Mouse (Mus musculus): ENCODE measurements around the gene Tle4. TPM values are rescaled to one million over a fixed set of nuclear protein-coding genes. Genes with fewer than 3 reads are reported as not detected.
A peak's percentile ranks its signal among the peaks of the same experiment; 100 is the strongest.

Gene Tle4
- polyA plus RNA-seq, 1 experiment from 2014 or later = 44.7 TPM

DNA sequence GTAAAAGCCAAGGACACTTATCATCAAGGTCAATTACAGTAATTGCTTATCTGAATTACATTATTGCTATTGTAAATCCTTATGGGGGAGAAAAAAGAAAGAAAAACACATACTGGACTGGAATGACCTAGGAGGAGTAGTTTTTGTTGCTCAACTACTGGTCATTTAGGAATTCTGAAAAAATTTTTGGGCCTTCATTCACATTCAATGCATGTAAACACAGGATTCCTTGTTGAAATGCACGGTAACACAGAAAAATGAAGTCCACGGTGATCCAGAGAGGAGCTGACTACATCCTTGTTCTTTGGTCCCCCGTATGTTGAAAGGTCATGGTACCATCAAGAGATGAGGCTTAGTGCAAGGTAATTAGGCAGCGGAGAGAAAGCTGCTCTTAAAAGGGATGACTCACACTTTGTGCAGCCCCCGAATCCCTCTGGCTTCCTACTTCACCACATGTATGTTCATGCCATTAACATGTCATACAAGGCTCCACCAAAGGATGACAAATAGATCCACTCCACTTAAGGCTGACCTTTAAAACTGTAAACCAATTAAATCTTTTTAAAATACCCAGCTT lies 115.2 kb downstream of the Tle4 start:
- H3K27ac ChIP-seq (ENCODE audit: low read depth, low read length) = no peak overlapping the region
- DNase-seq (ENCODE audit: low spot score) (no peak), ATAC-seq (replicated peaks; ENCODE audit: low FRiP score) (no peak)
- no peaks in the 10 kb centered on the region for H3K27me3 ChIP-seq (ENCODE audit: control insufficient read depth, insufficient read depth, low read length)
- peaks cover 5% of the 10 kb centered on the region; the same call in 1 of the 2 replicates for H3K4me1 ChIP-seq (replicated peaks; ENCODE audit: control insufficient read depth, insufficient read depth, low read length)
- H3K36me3 ChIP-seq (ENCODE audit: control insufficient read depth, insufficient read depth, low read length) = no peaks in the 10 kb centered on the region
- WGBS = 42% methylated on average over 5 of the region's 5 CpGs
- no peak overlapping the region for H3K9ac ChIP-seq (ENCODE audit: low read length)
- H3K4me2 ChIP-seq (ENCODE audit: low read depth, low read length, severe bottlenecking) = no peak overlapping the region
- no peak overlapping the region for H3K4me3 ChIP-seq (ENCODE audit: low read depth, low read length)
- H3K9me3 ChIP-seq (ENCODE audit: control insufficient read depth, low read length) = no peaks in the 10 kb centered on the region

- 21% methylated on average over 5 of the region's 5 CpGs for WGBS
- Histone ChIP-seq H3K4me3 (ENCODE audit: low read depth, low read length) (no peak overlapping the region), H3K4me1 (replicated peaks; ENCODE audit: control insufficient read depth, insufficient read depth, low read length) (peaks cover 5% of the 10 kb centered on the region; the same call in 1 of the 2 replicates)
These were observed 115.9 kb downstream of the Tle4 start for GRCm38 (mm10) chr19:14481796-14482561.

GRCm38 (mm10) chr19:14479711-14480110 lies 118.1 kb downstream of the Tle4 start:
- no peak for DNase-seq (ENCODE audit: low spot score)
- Histone ChIP-seq H3K4me1 (replicated peaks; ENCODE audit: control insufficient read depth, insufficient read depth, low read length) (peaks cover 5% of the 10 kb centered on the region; the same call in 1 of the 2 replicates), H3K9me3 (ENCODE audit: control insufficient read depth, low read length) (no peaks in the 10 kb centered on the region)

More at GRCm38 (mm10) chr19:14481796-14482561, 115.9 kb downstream of the Tle4 start:
- DNase-seq (ENCODE audit: low spot score) (no peak), ATAC-seq (replicated peaks; ENCODE audit: low FRiP score) (peak; percentile 42)
- no peaks in the 10 kb centered on the region for H3K36me3 ChIP-seq (ENCODE audit: control insufficient read depth, insufficient read depth, low read length)
- H3K4me2 ChIP-seq (ENCODE audit: low read depth, low read length, severe bottlenecking) = no peak overlapping the region
- H3K27me3 ChIP-seq (ENCODE audit: control insufficient read depth, insufficient read depth, low read length) = no peaks in the 10 kb centered on the region
- H3K9me3 ChIP-seq (ENCODE audit: control insufficient read depth, low read length) = no peaks in the 10 kb centered on the region
- H3K27ac ChIP-seq (ENCODE audit: low read depth, low read length) = no peak overlapping the region
- no peak overlapping the region for H3K9ac ChIP-seq (ENCODE audit: low read length)

GRCm38 (mm10) chr19:14469325-14469724 lies 128.5 kb downstream of the Tle4 start:
- 90% methylated on average over 8 of the region's 8 CpGs for WGBS

More at GRCm38 (mm10) chr19:14479711-14480110, 118.1 kb downstream of the Tle4 start:
- Histone ChIP-seq H3K4me3 (ENCODE audit: low read depth, low read length) (no peak overlapping the region), H3K36me3 (ENCODE audit: control insufficient read depth, insufficient read depth, low read length) (no peaks in the 10 kb centered on the region), H3K27me3 (ENCODE audit: control insufficient read depth, insufficient read depth, low read length) (no peaks in the 10 kb centered on the region), H3K4me2 (ENCODE audit: low read depth, low read length, severe bottlenecking) (no peak overlapping the region), H3K27ac (ENCODE audit: low read depth, low read length) (no peak overlapping the region), H3K9ac (ENCODE audit: low read length) (no peak overlapping the region)
- no peak for ATAC-seq (replicated peaks; ENCODE audit: low FRiP score)

GRCm38 (mm10) chr19:14468733-14469132 lies 129.1 kb downstream of the Tle4 start:
- H3K9me3 ChIP-seq (ENCODE audit: control insufficient read depth, low read length) = no peaks in the 10 kb centered on the region
- no peak overlapping the region for H3K9ac ChIP-seq (ENCODE audit: low read length)
- WGBS = 95% methylated on average over 2 of the region's 2 CpGs
- H3K27me3 ChIP-seq (ENCODE audit: control insufficient read depth, insufficient read depth, low read length) = no peaks in the 10 kb centered on the region
- DNase-seq (ENCODE audit: low spot score) (no peak), ATAC-seq (replicated peaks; ENCODE audit: low FRiP score) (no peak)
- no peaks in the 10 kb centered on the region for H3K4me1 ChIP-seq (replicated peaks; ENCODE audit: control insufficient read depth, insufficient read depth, low read length)
- no peak overlapping the region for H3K4me2 ChIP-seq (ENCODE audit: low read depth, low read length, severe bottlenecking)
- no peak overlapping the region for H3K27ac ChIP-seq (ENCODE audit: low read depth, low read length)
- H3K4me3 ChIP-seq (ENCODE audit: low read depth, low read length) = no peak overlapping the region
- no peaks in the 10 kb centered on the region; the same call in 1 of the 2 replicates for H3K36me3 ChIP-seq (ENCODE audit: control insufficient read depth, insufficient read depth, low read length)

More at GRCm38 (mm10) chr19:14469325-14469724, 128.5 kb downstream of the Tle4 start:
- Histone ChIP-seq H3K9me3 (ENCODE audit: control insufficient read depth, low read length) (no peaks in the 10 kb centered on the region), H3K4me1 (replicated peaks; ENCODE audit: control insufficient read depth, insufficient read depth, low read length) (no peaks in the 10 kb centered on the region), H3K4me2 (ENCODE audit: low read depth, low read length, severe bottlenecking) (no peak overlapping the region), H3K27ac (ENCODE audit: low read depth, low read length) (no peak overlapping the region), H3K36me3 (ENCODE audit: control insufficient read depth, insufficient read depth, low read length) (no peaks in the 10 kb centered on the region; the same call in 1 of the 2 replicates), H3K4me3 (ENCODE audit: low read depth, low read length) (no peak overlapping the region), H3K9ac (ENCODE audit: low read length) (no peak overlapping the region), H3K27me3 (ENCODE audit: control insufficient read depth, insufficient read depth, low read length) (no peaks in the 10 kb centered on the region)
- ATAC-seq (replicated peaks; ENCODE audit: low FRiP score) (no peak), DNase-seq (ENCODE audit: low spot score) (no peak)

GRCm38 (mm10) chr19:14466020-14466419 lies 131.8 kb downstream of the Tle4 start:
- ATAC-seq (replicated peaks; ENCODE audit: low FRiP score) = no peak
- H3K27me3 ChIP-seq (ENCODE audit: control insufficient read depth, insufficient read depth, low read length) = no peaks in the 10 kb centered on the region
- no peak overlapping the region for H3K4me2 ChIP-seq (ENCODE audit: low read depth, low read length, severe bottlenecking)
- no peaks in the 10 kb centered on the region for H3K4me1 ChIP-seq (replicated peaks; ENCODE audit: control insufficient read depth, insufficient read depth, low read length)
- peaks cover 2% of the 10 kb centered on the region; the same call in 1 of the 2 replicates for H3K36me3 ChIP-seq (ENCODE audit: control insufficient read depth, insufficient read depth, low read length)
- H3K27ac ChIP-seq (ENCODE audit: low read depth, low read length) = no peak overlapping the region
- H3K9me3 ChIP-seq (ENCODE audit: control insufficient read depth, low read length) = no peaks in the 10 kb centered on the region
- 89% methylated on average over 8 of the region's 8 CpGs for WGBS
- H3K4me3 ChIP-seq (ENCODE audit: low read depth, low read length) = no peak overlapping the region
- no peak overlapping the region for H3K9ac ChIP-seq (ENCODE audit: low read length)
- no peak for DNase-seq (ENCODE audit: low spot score)

DNA sequence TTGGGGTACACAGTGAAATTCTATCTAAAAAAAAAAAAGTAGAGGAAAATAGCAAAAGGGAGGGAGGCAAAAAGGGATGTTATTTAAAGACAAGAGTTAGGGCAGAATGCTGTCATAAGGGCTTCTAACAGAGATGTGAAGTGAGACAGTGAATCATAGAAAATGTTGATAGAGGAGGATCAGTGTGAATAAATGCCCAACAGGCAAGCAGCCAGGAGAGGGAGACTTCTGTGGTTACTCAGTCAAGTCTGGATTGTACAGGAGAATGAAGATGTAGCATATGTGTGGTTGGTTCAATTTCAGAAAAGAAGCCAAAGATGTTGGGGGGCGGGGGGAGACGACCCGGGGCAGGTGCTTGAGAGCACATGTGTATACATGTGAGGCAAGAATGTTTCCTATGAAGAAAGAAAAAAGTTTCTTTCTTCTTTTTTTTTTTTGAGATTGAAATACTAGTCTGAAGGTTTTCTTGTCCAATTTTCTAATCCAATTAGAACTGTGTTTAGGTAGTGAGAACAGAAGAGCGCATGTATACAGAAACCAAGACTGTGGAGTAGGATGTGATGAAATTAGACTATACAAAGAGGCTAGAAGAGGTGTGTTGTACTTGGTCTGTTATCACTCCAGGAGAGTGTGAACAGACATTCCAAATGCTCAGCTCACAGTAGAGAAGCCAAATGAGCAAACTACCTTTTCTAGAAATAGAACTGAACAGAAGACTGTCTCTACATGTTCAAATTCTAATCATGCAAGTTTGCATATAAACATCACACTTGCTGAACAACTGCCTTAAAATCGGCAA lies 134.4 kb downstream of the Tle4 start:
- H3K27ac ChIP-seq (ENCODE audit: low read depth, low read length) = no peak overlapping the region
- no peak overlapping the region for H3K4me3 ChIP-seq (ENCODE audit: low read depth, low read length)
- 94% methylated on average over 5 of the region's 5 CpGs for WGBS

GRCm38 (mm10) chr19:14453486-14453885 lies 144.4 kb downstream of the Tle4 start:
- DNase-seq (ENCODE audit: low spot score) = no peak
- 93% methylated on average over 10 of the region's 10 CpGs for WGBS

More for the DNA sequence above, 134.4 kb downstream of the Tle4 start:
- H3K4me1 ChIP-seq (replicated peaks; ENCODE audit: control insufficient read depth, insufficient read depth, low read length) = no peaks in the 10 kb centered on the region
- no peaks in the 10 kb centered on the region for H3K9me3 ChIP-seq (ENCODE audit: control insufficient read depth, low read length)
- no peak overlapping the region for H3K9ac ChIP-seq (ENCODE audit: low read length)
- DNase-seq (ENCODE audit: low spot score) (no peak), ATAC-seq (replicated peaks; ENCODE audit: low FRiP score) (no peak)
- H3K36me3 ChIP-seq (ENCODE audit: control insufficient read depth, insufficient read depth, low read length) = peaks cover 2% of the 10 kb centered on the region; the same call in 1 of the 2 replicates
- no peak overlapping the region for H3K4me2 ChIP-seq (ENCODE audit: low read depth, low read length, severe bottlenecking)
- H3K27me3 ChIP-seq (ENCODE audit: control insufficient read depth, insufficient read depth, low read length) = no peaks in the 10 kb centered on the region

More at GRCm38 (mm10) chr19:14453486-14453885, 144.4 kb downstream of the Tle4 start:
- no peaks in the 10 kb centered on the region for H3K27me3 ChIP-seq (ENCODE audit: control insufficient read depth, insufficient read depth, low read length)
- H3K9ac ChIP-seq (ENCODE audit: low read length) = no peak overlapping the region
- H3K27ac ChIP-seq (ENCODE audit: low read depth, low read length) = no peak overlapping the region
- H3K9me3 ChIP-seq (ENCODE audit: control insufficient read depth, low read length) = no peaks in the 10 kb centered on the region
- peaks cover 9% of the 10 kb centered on the region; the same call in 1 of the 2 replicates for H3K36me3 ChIP-seq (ENCODE audit: control insufficient read depth, insufficient read depth, low read length)
- no peak overlapping the region for H3K4me2 ChIP-seq (ENCODE audit: low read depth, low read length, severe bottlenecking)
- H3K4me1 ChIP-seq (replicated peaks; ENCODE audit: control insufficient read depth, insufficient read depth, low read length) = peaks cover 2% of the 10 kb centered on the region; the same call in 1 of the 2 replicates
- ATAC-seq (replicated peaks; ENCODE audit: low FRiP score) = no peak
- no peak overlapping the region for H3K4me3 ChIP-seq (ENCODE audit: low read depth, low read length)
